Mouse (Mus musculus) small intestine, adult 10 weeks (tissue): ENCODE data around the gene Fam131b. TPM values are rescaled to one million over a fixed set of nuclear protein-coding genes. Genes with fewer than 3 reads are reported as not detected.

Source experiments
- polyA plus RNA-seq: library from polyadenylated mRNA; stranded (reverse); fragments of 350-450 nt; fragmentation: Illumina TruSeq; extraction: RNeasy Lipid Tissue Mini Kit (QIAGEN cat#74804); gene quantifications from one replicate; pipeline ENCODE4 v1.2.3, GENCODE M21; 2014; ENCODE audit warnings: low replicate concordance

The Fam131b gene
- 0.15 TPM for polyA plus RNA-seq

GRCm38 (mm10) chr6:42324482-42325267, at the start of gene Fam131b:
Gene Fam131b, minus strand, starts transcription at chr6:42324643.

DNA sequence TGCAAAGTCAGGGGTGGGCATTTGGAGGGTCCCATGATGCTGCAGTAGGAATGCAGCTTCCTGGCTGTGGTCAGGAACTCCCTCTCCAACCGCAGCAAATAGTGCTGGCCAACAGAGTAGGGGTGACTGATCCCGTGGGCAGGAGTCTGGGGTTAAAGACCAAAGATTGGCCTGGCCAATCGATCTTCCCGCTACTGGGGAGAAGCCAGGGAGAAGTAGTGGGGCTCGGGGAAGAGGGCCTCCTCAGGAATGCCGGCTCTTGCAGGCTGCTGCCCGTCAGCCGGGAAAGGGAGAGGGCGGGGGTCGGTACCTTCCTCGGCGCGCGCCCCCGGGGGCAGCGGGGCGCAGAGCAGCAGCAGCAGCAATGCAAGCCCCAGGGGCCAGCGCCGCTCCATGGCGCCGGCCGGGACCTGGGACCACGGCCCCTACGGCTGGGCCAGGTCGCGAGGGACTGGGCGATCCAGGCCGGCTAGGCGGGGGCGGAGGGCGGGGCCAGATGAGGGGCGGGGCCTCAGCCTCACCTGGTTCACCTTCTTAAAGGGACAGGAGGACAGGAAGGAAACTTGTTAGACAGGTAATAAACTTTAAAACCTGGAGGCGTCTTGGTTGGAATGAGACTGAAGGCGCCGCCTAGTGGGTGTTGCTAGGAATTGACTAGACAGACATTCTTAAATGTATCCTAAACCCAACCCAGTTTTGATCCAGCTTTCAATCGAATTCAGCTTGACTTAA, 48.5 kb upstream of the Fam131b start, which contains the start of gene Epha1:
TSS of gene Epha1 (minus strand) at position 453 of the 732 bp plus-strand sequence.

DNA sequence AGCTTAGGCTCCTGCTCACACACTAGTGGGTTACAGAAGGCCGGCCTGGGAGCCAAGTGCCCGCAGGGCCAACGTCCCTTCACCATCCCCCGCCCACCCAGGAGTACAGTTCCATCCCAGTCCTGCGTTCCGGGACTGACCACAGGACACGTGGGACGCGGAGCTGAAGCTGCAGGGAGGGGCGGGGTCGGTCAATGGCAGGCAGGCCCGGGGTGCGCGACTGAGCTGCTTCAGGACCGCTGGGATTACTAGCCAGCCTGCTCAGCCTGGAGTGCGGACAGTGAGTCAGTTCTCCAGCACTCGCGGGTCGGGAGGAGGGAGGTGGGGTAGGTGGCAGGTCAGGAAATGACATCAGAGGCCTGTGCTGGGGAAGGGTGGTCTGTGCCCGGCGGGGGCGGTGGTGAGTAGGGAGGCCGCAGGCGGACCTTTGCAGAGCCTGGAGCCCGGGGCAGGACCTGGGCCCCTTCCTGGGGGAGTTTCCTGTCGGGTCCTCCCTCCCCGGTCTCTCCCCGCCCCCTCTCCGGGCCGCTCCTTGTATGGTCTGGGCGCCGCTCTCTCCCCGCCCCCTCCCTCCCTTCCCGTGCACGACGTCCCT, 25.1 kb upstream of the Fam131b start, which contains the start of gene Zyx:
TSS of gene Zyx (plus strand) at position 205 of the 595 bp plus-strand sequence.

DNA sequence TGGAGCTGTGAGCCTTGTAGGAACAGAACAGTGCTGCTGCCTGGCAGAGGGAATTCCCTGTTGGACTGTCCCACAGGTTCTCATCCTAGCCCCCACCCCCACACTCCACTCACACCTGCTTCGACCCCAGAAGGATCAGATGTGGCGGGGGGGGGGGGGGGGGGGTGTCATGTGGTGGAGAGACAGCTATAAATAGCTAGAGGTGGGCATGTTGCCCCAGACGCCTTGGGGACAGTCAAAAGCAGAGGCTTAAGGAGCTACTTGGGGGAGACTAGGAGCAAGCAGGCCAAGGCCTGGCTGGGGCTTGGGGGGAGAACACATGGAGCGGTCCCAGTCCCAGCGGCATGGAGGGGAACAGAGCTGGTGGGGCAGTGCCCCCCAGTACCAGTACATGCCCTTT, 38.0 kb downstream of the Fam131b start, which contains the start of gene Clcn1:
TSS of gene Clcn1 (plus strand) at position 238 of the 400 bp plus-strand sequence.

Other genes with a start within 250 kb of the Fam131b start
- gene Tas2r139, start 183.7 kb downstream of the Fam131b start, polyA plus RNA-seq = not detected
- gene Tas2r144, start 109.3 kb downstream of the Fam131b start, polyA plus RNA-seq = not detected
- gene Gstk1, start 78.7 kb downstream of the Fam131b start, polyA plus RNA-seq = 48.8 TPM
- 54.1 TPM for gene Tmem139, start 62.7 kb downstream of the Fam131b start, polyA plus RNA-seq
- 67.1 TPM for gene Casp2, start 59.7 kb downstream of the Fam131b start, polyA plus RNA-seq
- 0.15 TPM for gene Clcn1, start 38.0 kb downstream of the Fam131b start, polyA plus RNA-seq
- gene Zyx, start 25.0 kb upstream of the Fam131b start, polyA plus RNA-seq = 0.85 TPM
- 7.2 TPM for gene Epha1, start 48.6 kb upstream of the Fam131b start, polyA plus RNA-seq
- gene Tas2r143, start 75.6 kb upstream of the Fam131b start, polyA plus RNA-seq = not detected
- not detected for gene Tas2r135, start 80.8 kb upstream of the Fam131b start, polyA plus RNA-seq
- not detected for gene Tas2r126, start 109.9 kb upstream of the Fam131b start, polyA plus RNA-seq
- not detected for gene Olfr458, start 140.6 kb upstream of the Fam131b start, polyA plus RNA-seq
- not detected for gene Olfr457, start 151.7 kb upstream of the Fam131b start, polyA plus RNA-seq
- not detected for gene Olfr456, start 162.6 kb upstream of the Fam131b start, polyA plus RNA-seq
- gene Olfr455, start 222.9 kb upstream of the Fam131b start, polyA plus RNA-seq = not detected